In genomic region chr2:84646138-84646537, GRCm38 (mm10) we compare ENCODE assay signal across 31 mouse cellular contexts. TPM values are rescaled to one million over a fixed set of nuclear protein-coding genes. Genes with fewer than 3 reads are reported as not detected.
A peak's percentile ranks its signal among the peaks of the same experiment; 100 is the strongest.
DNase-seq lines count a peak whose midpoint lies in the region; ATAC-seq and TF ChIP-seq lines count a peak whose summit lies in the region.
"Had no signal": no experiment of that assay in that cellular context is flagged by ENCODE, and none has a peak within 500 bp of the region (broad histone marks: within the 10 kb centered on the region; RNA-seq: fewer than 3 reads in every experiment).

No protein-coding gene starts in this region.

- H3ac ChIP-seq in myocyte (ENCODE audit: control insufficient read depth, insufficient read length), result no peak overlapping the region

- no peak for ATAC-seq in heart, embryonic 12.5 days (ENCODE audit: insufficient number of reproducible peaks, low FRiP score)
- no peak for ATAC-seq in hindbrain, embryonic 13.5 days (ENCODE audit: low FRiP score)
- ATAC-seq in hindbrain, embryonic 11.5 days (ENCODE audit: low FRiP score), result no peak
- ATAC-seq in lung, postnatal 0 days, result no peak
- ATAC-seq: forebrain, embryonic 16.5 days; inflammation-experienced regulatory T-cells, adult 6 months; Patski had no signal

- H3K9me3 ChIP-seq in heart, embryonic 12.5 days (replicated peaks), result no peaks in the 10 kb centered on the region
- no peaks in the 10 kb centered on the region for H3K9me3 ChIP-seq in hindbrain, embryonic 13.5 days
- no peaks in the 10 kb centered on the region for H3K9me3 ChIP-seq in hindbrain, embryonic 11.5 days (ENCODE audit: control insufficient read depth, low read length)
- no peaks in the 10 kb centered on the region for H3K9me3 ChIP-seq in lung, postnatal 0 days (ENCODE audit: low read length)
- H3K9me3 ChIP-seq: forebrain, embryonic 10.5 days; G1E; neural tube, embryonic 12.5 days had no signal

- DNase-seq in heart, adult 9 months (ENCODE audit: low spot score in 2 of 2), result no peak
- DNase-seq in hindbrain, embryonic 11.5 days (ENCODE audit: low spot score), result no peak
- no peak for DNase-seq in lung, postnatal 0 days (ENCODE audit: low spot score)
- no peak for DNase-seq in lung, postnatal 36 days
- DNase-seq in yolk sac, embryonic 10.5 days (ENCODE audit: low spot score), result no peak
- DNase-seq: cerebellum, adult 18-20 months; cerebellum, postnatal 14 days; gastrocnemius, postnatal 25 days; kidney, adult 8-10 months; kidney, postnatal 10 days; right cerebral cortex, adult 18-20 months; right cerebral cortex, postnatal 4 days; thymus, adult 18-20 months; thymus, postnatal 4 days had no signal

- TF ChIP-seq CTCF in lung, postnatal 0 days (IDR thresholded peaks at IDR 0.05), result no peak

- 57% methylated on average over 1 of the region's 1 CpGs for WGBS in heart, embryonic 12.5 days
- WGBS in hindbrain, embryonic 13.5 days, result 88% methylated on average over 1 of the region's 1 CpGs
- 87% methylated on average over 1 of the region's 1 CpGs for WGBS in hindbrain, embryonic 11.5 days
- 41% methylated on average over 1 of the region's 1 CpGs for WGBS in lung, postnatal 0 days

- no peak overlapping the region for H3K9ac ChIP-seq in heart, embryonic 12.5 days
- H3K9ac ChIP-seq in hindbrain, embryonic 13.5 days, result no peak overlapping the region
- H3K9ac ChIP-seq in hindbrain, embryonic 11.5 days (ENCODE audit: low read depth, low read length), result no peak overlapping the region
- H3K9ac ChIP-seq in lung, postnatal 0 days (replicated peaks; ENCODE audit: low read depth), result no peak overlapping the region
- H3K9ac ChIP-seq: liver, embryonic 14.5 days; neural tube, embryonic 12.5 days had no signal

- peak overlapping the region; percentile 29; the same call in 1 of the 2 replicates for H3K4me2 ChIP-seq in heart, embryonic 12.5 days
- H3K4me2 ChIP-seq in hindbrain, embryonic 13.5 days, result peak overlapping the region; percentile 79; the same call in 1 of the 2 replicates
- H3K4me2 ChIP-seq in hindbrain, embryonic 11.5 days (replicated peaks; ENCODE audit: low read depth, low read length), result no peak overlapping the region
- peak overlapping the region; percentile 17; the same call in 1 of the 2 replicates for H3K4me2 ChIP-seq in lung, postnatal 0 days (replicated peaks; ENCODE audit: low read depth, low read length)
- peak overlapping the region; percentile 78 for H3K4me2 ChIP-seq in myocyte (ENCODE audit: low read depth)
- H3K4me2 ChIP-seq: midbrain, embryonic 11.5 days had no signal

- no peaks in the 10 kb centered on the region for H3K27me3 ChIP-seq in heart, embryonic 12.5 days (replicated peaks)
- H3K27me3 ChIP-seq in hindbrain, embryonic 13.5 days, result no peaks in the 10 kb centered on the region
- H3K27me3 ChIP-seq in hindbrain, embryonic 11.5 days (ENCODE audit: control insufficient read depth, insufficient read depth, low read length), result no peaks in the 10 kb centered on the region
- H3K27me3 ChIP-seq in lung, postnatal 0 days (replicated peaks; ENCODE audit: insufficient read depth, low read length), result no peaks in the 10 kb centered on the region
- no peaks in the 10 kb centered on the region for H3K27me3 ChIP-seq in myocyte (ENCODE audit: control insufficient read depth, insufficient read depth, insufficient read length)
- H3K27me3 ChIP-seq: CH12.LX; neural tube, embryonic 12.5 days; Patski had no signal

- H3K4me1 ChIP-seq in heart, embryonic 12.5 days (replicated peaks), result peaks cover 45% of the 10 kb centered on the region
- H3K4me1 ChIP-seq in hindbrain, embryonic 13.5 days (replicated peaks), result peaks cover 30% of the 10 kb centered on the region
- no peaks in the 10 kb centered on the region for H3K4me1 ChIP-seq in hindbrain, embryonic 11.5 days (replicated peaks; ENCODE audit: control insufficient read depth, insufficient read depth, low read length)
- peaks cover 13% of the 10 kb centered on the region for H3K4me1 ChIP-seq in lung, postnatal 0 days (ENCODE audit: insufficient read depth, low read depth, low read length)
- H3K4me1 ChIP-seq: neural tube, embryonic 12.5 days had no signal

- H3K27ac ChIP-seq in heart, embryonic 12.5 days (ENCODE audit: poor library complexity, severe bottlenecking), result peak overlapping the region; percentile 51; the same call in 1 of the 2 replicates
- 0 out of 2 replicates have a peak overlapping the region, but pooled peaks have one; percentile 2 for H3K27ac ChIP-seq in hindbrain, embryonic 13.5 days
- no peak overlapping the region for H3K27ac ChIP-seq in hindbrain, embryonic 11.5 days (ENCODE audit: low read depth, low read length)
- 0 out of 2 replicates have a peak overlapping the region, but pooled peaks have one; percentile 11 for H3K27ac ChIP-seq in lung, postnatal 0 days (ENCODE audit: low read length)
- H3K27ac ChIP-seq: forebrain, embryonic 10.5 days; left cerebral cortex, adult 2 months; liver, embryonic 14.5 days; neural tube, embryonic 12.5 days had no signal

- no peak for TF ChIP-seq POLR2A in myocyte (IDR thresholded peaks at IDR 0.05; ENCODE audit: insufficient read length, low read depth)

- H3K36me3 ChIP-seq in heart, embryonic 12.5 days, result peaks cover 10% of the 10 kb centered on the region
- no peaks in the 10 kb centered on the region for H3K36me3 ChIP-seq in hindbrain, embryonic 13.5 days
- H3K36me3 ChIP-seq in hindbrain, embryonic 11.5 days (ENCODE audit: control insufficient read depth, insufficient read depth, low read length), result no peaks in the 10 kb centered on the region
- H3K36me3 ChIP-seq in lung, postnatal 0 days (ENCODE audit: insufficient read depth, low read length), result no peaks in the 10 kb centered on the region
- H3K36me3 ChIP-seq in myocyte (ENCODE audit: control insufficient read depth, insufficient read depth), result no peaks in the 10 kb centered on the region
- H3K36me3 ChIP-seq: neural tube, embryonic 12.5 days had no signal

- no peak overlapping the region for H3K4me3 ChIP-seq in heart, embryonic 12.5 days
- no peak overlapping the region for H3K4me3 ChIP-seq in hindbrain, embryonic 13.5 days
- no peak overlapping the region for H3K4me3 ChIP-seq in hindbrain, embryonic 11.5 days (ENCODE audit: low read depth, low read length)
- no peak overlapping the region for H3K4me3 ChIP-seq in lung, postnatal 0 days (ENCODE audit: low read depth, low read length)
- H3K4me3 ChIP-seq in myocyte, result no peak overlapping the region
- H3K4me3 ChIP-seq: forebrain, embryonic 10.5 days; left cerebral cortex, adult 2 months; neural tube, embryonic 12.5 days had no signal

- H3K79me2 ChIP-seq in myocyte (ENCODE audit: control insufficient read depth, insufficient read depth), result peaks cover 92% of the 10 kb centered on the region

- TF ChIP-seq EP300 in lung, postnatal 0 days (IDR thresholded peaks at IDR 0.05), result no peak

TF ChIP-seq in myocyte, 11 proteins besides CTCF, POLR2A, EP300 and RAD21 (continues in another document):
- peak in 1 of 3 experiments; percentile 13 for TF ChIP-seq MYOG (IDR thresholded peaks at IDR 0.05; ENCODE audit: control insufficient read depth in 1 of 3, insufficient read depth in 1 of 3, insufficient read length in 2 of 3, low read depth in 2 of 3)
- TF ChIP-seq USF1 (IDR thresholded peaks at IDR 0.05; ENCODE audit: low read depth), result no peak
- peak; percentile 78 to 94 (median 91) for TF ChIP-seq MYOD1 (IDR thresholded peaks at IDR 0.05; ENCODE audit: control insufficient read depth in 1 of 3, insufficient read length in 2 of 3, low read depth in 2 of 3)
- TF ChIP-seq CEBPB (IDR thresholded peaks at IDR 0.05; ENCODE audit: insufficient read depth, poor library complexity, severe bottlenecking), result no peak
- no peak for TF ChIP-seq SRF (IDR thresholded peaks at IDR 0.05; ENCODE audit: control insufficient read depth, insufficient read length, low read depth)
- TF ChIP-seq POLR2AphosphoS2 (IDR thresholded peaks at IDR 0.05; ENCODE audit: insufficient read length, low read depth), result no peak
- TF ChIP-seq TCF12 (IDR thresholded peaks at IDR 0.05; ENCODE audit: insufficient read depth, poor library complexity, severe bottlenecking), result peak; percentile 7

RNA-seq across cellular contexts. Expression of gene Ctnnd1, which starts 4.4 kb away (rescaled TPM):
- 105 and 109 TPM in 2 replicates for polyA plus RNA-seq in heart, embryonic 12.5 days (2016; fragmentation: Nextera tagmentation; extraction: Ambion mirVana)
- 38.6 and 39.2 TPM in 2 replicates for polyA plus RNA-seq in hindbrain, embryonic 13.5 days (2015; fragmentation: Nextera tagmentation; extraction: Ambion mirVana)
- polyA plus RNA-seq in hindbrain, embryonic 11.5 days (2014; fragmentation: Nextera tagmentation; extraction: Ambion mirVana), result 37.3 and 44.7 TPM in 2 replicates
- 38.2 and 42.9 TPM in 2 replicates for polyA plus RNA-seq in lung, postnatal 0 days (2015; fragmentation: Nextera tagmentation; extraction: Ambion mirVana)
- polyA plus RNA-seq in myocyte (2012; fragmentation: generic; extraction: Trizol), result 64.6 TPM

RNA-seq across cellular contexts. Expression of gene Btbd18, which starts 12.7 kb away (rescaled TPM):
- 0.10 TPM in 2 replicates for polyA plus RNA-seq in heart, embryonic 12.5 days (2016; fragmentation: Nextera tagmentation; extraction: Ambion mirVana)
- 0.28 and 0.29 TPM in 2 replicates for polyA plus RNA-seq in hindbrain, embryonic 13.5 days (2015; fragmentation: Nextera tagmentation; extraction: Ambion mirVana)
- 0.20 and 0.27 TPM in 2 replicates for polyA plus RNA-seq in hindbrain, embryonic 11.5 days (2014; fragmentation: Nextera tagmentation; extraction: Ambion mirVana)
- 0.06 and 0.07 TPM in 2 replicates for polyA plus RNA-seq in lung, postnatal 0 days (2015; fragmentation: Nextera tagmentation; extraction: Ambion mirVana)
- 0.01 TPM for polyA plus RNA-seq in myocyte (2012; fragmentation: generic; extraction: Trizol)
- polyA plus RNA-seq: G1E; liver, embryonic 14.5 days had no signal

RNA-seq across cellular contexts. Expression of gene Selenoh, which starts 24.4 kb away (rescaled TPM):
- 279 and 282 TPM in 2 replicates for polyA plus RNA-seq in heart, embryonic 12.5 days (2016; fragmentation: Nextera tagmentation; extraction: Ambion mirVana)
- 217 and 222 TPM in 2 replicates for polyA plus RNA-seq in hindbrain, embryonic 13.5 days (2015; fragmentation: Nextera tagmentation; extraction: Ambion mirVana)
- 396 and 408 TPM in 2 replicates for polyA plus RNA-seq in hindbrain, embryonic 11.5 days (2014; fragmentation: Nextera tagmentation; extraction: Ambion mirVana)
- 94.3 and 102 TPM in 2 replicates for polyA plus RNA-seq in lung, postnatal 0 days (2015; fragmentation: Nextera tagmentation; extraction: Ambion mirVana)
- 129 TPM for polyA plus RNA-seq in myocyte (2012; fragmentation: generic; extraction: Trizol)

RNA-seq across cellular contexts. Expression of gene Gm28635, which starts 31.7 kb away (rescaled TPM):
- not detected in 2 replicates for polyA plus RNA-seq in heart, embryonic 12.5 days (2016; fragmentation: Nextera tagmentation; extraction: Ambion mirVana)
- polyA plus RNA-seq in hindbrain, embryonic 13.5 days (2015; fragmentation: Nextera tagmentation; extraction: Ambion mirVana), result not detected in 2 replicates
- polyA plus RNA-seq in hindbrain, embryonic 11.5 days (2014; fragmentation: Nextera tagmentation; extraction: Ambion mirVana), result not detected in 2 replicates
- polyA plus RNA-seq in lung, postnatal 0 days (2015; fragmentation: Nextera tagmentation; extraction: Ambion mirVana), result not detected in 2 replicates
- polyA plus RNA-seq in myocyte (2012; fragmentation: generic; extraction: Trizol), result not detected
- polyA plus RNA-seq: embryonic facial prominence, embryonic 11.5 days; forebrain, embryonic 10.5 days; forebrain, embryonic 16.5 days; G1E; inflammation-experienced regulatory T-cells, adult 6 months; limb, embryonic 14.5 days; lung, embryonic 16.5 days; midbrain, embryonic 11.5 days; neural tube, embryonic 12.5 days; Patski; stomach, embryonic 14.5 days had no signal

RNA-seq across cellular contexts. Expression of gene Med19, which starts 32.1 kb away (rescaled TPM):
- 28.8 and 30.3 TPM in 2 replicates for polyA plus RNA-seq in heart, embryonic 12.5 days (2016; fragmentation: Nextera tagmentation; extraction: Ambion mirVana)
- 52.1 and 53.5 TPM in 2 replicates for polyA plus RNA-seq in hindbrain, embryonic 13.5 days (2015; fragmentation: Nextera tagmentation; extraction: Ambion mirVana)
- polyA plus RNA-seq in hindbrain, embryonic 11.5 days (2014; fragmentation: Nextera tagmentation; extraction: Ambion mirVana), result 65.2 and 66.3 TPM in 2 replicates
- polyA plus RNA-seq in lung, postnatal 0 days (2015; fragmentation: Nextera tagmentation; extraction: Ambion mirVana), result 21.0 and 22.6 TPM in 2 replicates
- 20.3 TPM for polyA plus RNA-seq in myocyte (2012; fragmentation: generic; extraction: Trizol)
